Mouse (Mus musculus) neural tube, embryonic 15.5 days (tissue): ENCODE measurements around the gene C1qtnf12. TPM values are rescaled to one million over a fixed set of nuclear protein-coding genes. Genes with fewer than 3 reads are reported as not detected.
A peak's percentile ranks its signal among the peaks of the same experiment; 100 is the strongest.

Source experiments
- ATAC-seq: fragments of 200-750 bp; cut with Nextera tagmentation; 2 replicates; pipeline ENCODE4 v1.8.0; 2017; ENCODE audit warnings: mild to moderate bottlenecking, moderate TSS enrichment, moderate library complexity; ENCODE audit not compliant: low FRiP score
- H3K27ac ChIP-seq: fragments of 300-500 bp; sonication (generic); replicated peaks from 2 replicates; pipeline ENCODE4 v1.5.1; 2015; ENCODE audit warnings: mild to moderate bottlenecking, inconsistent platforms
- H3K27me3 ChIP-seq: fragments of 300-500 bp; sonication (generic); replicated peaks from 2 replicates; pipeline ENCODE4 v1.6.1; 2015; ENCODE audit warnings: inconsistent platforms
- H3K36me3 ChIP-seq: fragments of 300-500 bp; sonication (generic); 2 replicates; pipeline ENCODE4 v1.6.1; 2015; ENCODE audit warnings: inconsistent platforms
- H3K4me1 ChIP-seq: fragments of 300-500 bp; sonication (generic); 2 replicates; pipeline ENCODE4 v1.6.1; 2015; ENCODE audit warnings: inconsistent platforms
- H3K4me2 ChIP-seq: fragments of 300-500 bp; sonication (generic); 2 replicates; pipeline ENCODE4 v1.6.1; 2015; ENCODE audit warnings: inconsistent platforms, mild to moderate bottlenecking, moderate library complexity
- H3K4me3 ChIP-seq: fragments of 300-500 bp; sonication (generic); replicated peaks from 2 replicates; pipeline ENCODE4 v1.5.1; 2015; ENCODE audit warnings: mild to moderate bottlenecking, inconsistent platforms
- H3K9ac ChIP-seq: fragments of 300-500 bp; sonication (generic); replicated peaks from 2 replicates; pipeline ENCODE4 v1.6.1; 2015; ENCODE audit warnings: mild to moderate bottlenecking, inconsistent platforms
- H3K9me3 ChIP-seq: fragments of 300-500 bp; sonication (generic); replicated peaks from 2 replicates; pipeline ENCODE4 v1.6.1; 2016; ENCODE audit warnings: inconsistent platforms
- WGBS: fragments of 180-500 bp; shearing (Covaris S2); methylation state at CpG from one replicate; pipeline ENCODE4 v1.1.7; 2015; ENCODE audit warnings: mixed read lengths; 5-methylcytosine and 5-hydroxymethylcytosine counted together
- polyA plus RNA-seq: library from polyadenylated mRNA; unstranded; fragments of >200 nt; fragmentation: Nextera tagmentation; extraction: Ambion mirVana; gene quantifications from 2 replicates; pipeline ENCODE4 v1.2.1, GENCODE M21; 2015

Gene C1qtnf12
- 15.3 and 17.2 TPM in 2 replicates for polyA plus RNA-seq

DNA sequence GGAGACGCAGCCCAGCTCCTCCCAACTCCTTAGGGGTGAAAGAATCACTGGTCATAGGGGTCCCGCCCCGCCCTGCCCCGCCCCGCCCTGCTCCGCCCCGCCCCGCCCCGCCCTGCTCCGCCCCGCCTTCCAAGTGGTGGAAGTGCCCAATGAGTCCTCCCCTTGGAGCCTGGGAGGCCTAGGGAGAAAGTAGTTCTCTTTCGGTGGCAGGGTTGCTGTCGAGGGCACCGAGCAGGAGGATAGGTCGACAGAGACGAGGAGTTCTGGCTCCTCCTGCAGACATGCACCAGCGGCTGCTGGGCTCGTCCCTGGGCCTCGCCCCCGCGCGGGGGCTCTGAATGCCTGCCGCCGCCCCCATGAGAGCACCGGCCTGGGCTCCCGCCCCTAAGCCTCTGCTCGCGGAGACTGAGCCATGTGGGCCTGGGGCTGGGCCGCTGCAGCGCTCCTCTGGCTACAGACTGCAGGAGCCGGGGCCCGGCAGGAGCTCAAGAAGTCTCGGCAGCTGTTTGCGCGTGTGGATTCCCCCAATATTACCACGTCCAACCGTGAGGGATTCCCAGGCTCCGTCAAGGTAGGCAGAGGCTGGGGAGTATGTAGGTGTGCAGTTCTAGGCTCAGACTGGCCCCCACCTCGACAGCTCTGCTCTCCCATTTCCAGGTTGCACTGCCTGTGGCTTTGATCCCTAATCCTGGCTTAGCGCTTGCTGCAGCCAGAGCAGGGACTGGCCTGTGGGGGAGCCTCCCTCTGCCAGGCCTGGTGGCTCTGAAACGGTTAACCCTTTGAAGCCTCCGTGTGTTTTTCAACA lies at the start of gene C1qtnf12:
C1qtnf12 (plus strand) TSS at position 152 of the 805 bp plus-strand sequence.
- no peaks in the 10 kb centered on the region for H3K9me3 ChIP-seq
- peak within 1 kb of the TSS; percentile 42 for H3K4me3 ChIP-seq
- 1% methylated on average over 40 of the region's 42 CpGs for WGBS
- peak within 1 kb of the TSS; percentile 75 for H3K4me2 ChIP-seq
- H3K4me1 ChIP-seq, result peaks cover 15% of the 10 kb centered on the region
- peak within 1 kb of the TSS; percentile 57 for H3K9ac ChIP-seq
- no peaks in the 10 kb centered on the region for H3K27me3 ChIP-seq
- 0 out of 2 replicates have a peak within 1 kb of the TSS, but pooled peaks have one; percentile 41 for H3K27ac ChIP-seq
- peaks cover 38% of the 10 kb centered on the region for H3K36me3 ChIP-seq
- ATAC-seq, result no peak

DNA sequence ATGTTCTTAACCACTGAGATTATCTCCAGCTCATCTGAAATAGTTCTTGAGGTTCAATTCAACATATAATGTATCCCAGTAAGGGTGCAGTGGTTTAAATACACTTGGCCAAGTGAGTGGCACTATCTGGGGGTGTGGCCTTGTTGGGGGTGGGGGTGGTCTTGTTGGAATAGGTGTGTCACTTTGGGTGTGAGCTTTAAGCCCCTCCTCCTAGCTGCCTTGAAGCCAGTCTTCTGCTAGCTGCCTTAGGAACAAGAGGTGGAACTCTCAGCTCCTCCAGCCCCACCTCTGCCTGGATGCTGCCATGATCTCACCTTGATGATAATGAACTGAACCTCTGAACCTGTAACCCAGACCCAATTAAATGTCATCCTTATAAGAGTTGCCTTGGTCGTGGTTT lies 30.1 kb upstream of the C1qtnf12 start:
- Histone ChIP-seq H3K27ac (no peak overlapping the region), H3K27me3 (no peaks in the 10 kb centered on the region), H3K9ac (no peak overlapping the region), H3K4me3 (no peak overlapping the region), H3K4me1 (no peaks in the 10 kb centered on the region), H3K36me3 (no peaks in the 10 kb centered on the region), H3K9me3 (no peaks in the 10 kb centered on the region), H3K4me2 (no peak overlapping the region)
- WGBS, result 81% methylated on average over 1 of the region's 1 CpGs
- ATAC-seq, result no peak

- Histone ChIP-seq H3K36me3 (peaks cover 15% of the 10 kb centered on the region; the same call in 1 of the 2 replicates), H3K4me3 (peak overlapping the region; percentile 90), H3K9ac (peak overlapping the region; percentile 89), H3K27me3 (0 out of 2 replicates have a peak, but pooled peaks cover 6% of the 10 kb centered on the region), H3K9me3 (no peaks in the 10 kb centered on the region), H3K4me2 (peak overlapping the region; percentile 96), H3K27ac (peak overlapping the region; percentile 90), H3K4me1 (peaks cover 30% of the 10 kb centered on the region)
- ATAC-seq, result peak; percentile 60
- under 1% methylated on average over 17 of the region's 17 CpGs for WGBS
Observed at GRCm38 (mm10) chr4:155943049-155943452, 19.1 kb upstream of the C1qtnf12 start.

DNA sequence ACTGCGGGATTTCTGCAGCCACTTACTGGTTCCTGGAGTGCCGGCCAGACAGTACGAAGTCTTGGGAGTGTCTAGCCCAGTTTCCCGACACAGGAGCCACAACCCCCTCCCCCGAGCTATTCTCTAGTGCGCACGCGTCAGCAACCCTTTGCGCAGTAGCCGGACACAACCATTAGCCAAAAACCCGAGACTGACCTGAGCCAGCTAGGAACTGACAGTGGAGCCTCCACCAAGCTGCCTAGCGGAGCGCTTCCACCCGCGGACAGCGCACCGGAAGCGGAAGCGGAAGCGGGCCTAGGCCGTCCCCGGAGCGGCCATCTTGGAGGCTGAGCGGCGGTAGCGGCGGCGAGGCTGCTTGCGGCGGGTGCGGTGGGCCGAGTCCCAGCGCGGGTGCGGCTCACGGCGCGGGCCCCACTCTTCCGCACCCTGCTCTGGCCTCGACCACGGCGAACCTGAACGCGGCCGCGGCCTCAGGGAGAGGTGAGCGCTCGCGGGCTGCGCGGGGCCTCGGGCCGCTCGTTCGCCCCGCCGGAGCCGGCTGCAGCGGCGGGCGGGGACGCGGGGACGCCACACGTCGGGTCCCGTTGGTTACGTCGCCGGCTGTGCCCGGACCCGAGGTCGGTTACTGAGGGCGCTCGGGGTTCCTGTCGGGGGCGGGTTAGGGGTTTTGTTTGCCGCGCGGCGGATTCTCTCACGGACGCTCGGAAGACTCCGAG lies 18.4 kb upstream of the C1qtnf12 start, which contains the start of gene Ube2j2:
Ube2j2 (plus strand) TSS at position 298 of the 716 bp plus-strand sequence.
- Histone ChIP-seq H3K27ac (peak within 1 kb of the TSS; percentile 90), H3K9me3 (no peaks in the 10 kb centered on the region), H3K4me2 (peak within 1 kb of the TSS; percentile 96), H3K36me3 (peaks cover 20% of the 10 kb centered on the region), H3K27me3 (0 out of 2 replicates have a peak, but pooled peaks cover 6% of the 10 kb centered on the region), H3K9ac (peak within 1 kb of the TSS; percentile 89), H3K4me1 (peaks cover 30% of the 10 kb centered on the region), H3K4me3 (peak within 1 kb of the TSS; percentile 90)
- WGBS, result under 1% methylated on average over 83 of the region's 85 CpGs
- peak; percentile 97 for ATAC-seq

DNA sequence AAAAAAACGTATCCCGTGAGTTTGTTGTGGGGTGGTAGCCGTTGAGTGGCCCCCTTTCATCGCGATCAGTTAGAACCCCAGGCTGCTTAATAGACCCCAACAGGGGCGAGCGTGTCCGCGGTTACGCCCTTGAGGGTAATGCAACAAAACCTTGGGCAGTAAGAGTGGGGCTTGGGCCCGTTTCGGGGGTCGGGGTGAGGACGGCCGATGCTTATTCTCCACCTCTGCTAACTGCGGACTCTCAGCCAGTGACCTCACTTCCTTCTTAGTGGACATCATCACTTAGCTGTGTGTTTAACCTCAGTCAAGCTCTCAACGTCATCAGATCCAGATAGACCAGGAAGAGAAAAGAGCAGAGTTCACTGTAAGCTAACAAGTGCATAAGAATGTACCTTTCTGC lies 17.8 kb upstream of the C1qtnf12 start:
- Histone ChIP-seq H3K27ac (peak overlapping the region; percentile 90), H3K9me3 (no peaks in the 10 kb centered on the region), H3K36me3 (peaks cover 25% of the 10 kb centered on the region), H3K4me2 (peak overlapping the region; percentile 96), H3K4me1 (peaks cover 30% of the 10 kb centered on the region), H3K4me3 (peak overlapping the region; percentile 90), H3K9ac (peak overlapping the region; percentile 89), H3K27me3 (0 out of 2 replicates have a peak, but pooled peaks cover 6% of the 10 kb centered on the region)
- under 1% methylated on average over 17 of the region's 17 CpGs for WGBS
- peak; percentile 9 for ATAC-seq

GRCm38 (mm10) chr4:155947094-155947493 lies 15.0 kb upstream of the C1qtnf12 start:
- Histone ChIP-seq H3K36me3 (peaks cover 52% of the 10 kb centered on the region), H3K9me3 (no peaks in the 10 kb centered on the region), H3K4me2 (no peak overlapping the region), H3K27ac (no peak overlapping the region), H3K27me3 (no peaks in the 10 kb centered on the region), H3K4me1 (peaks cover 30% of the 10 kb centered on the region), H3K4me3 (no peak overlapping the region), H3K9ac (no peak overlapping the region)
- ATAC-seq, result no peak

DNA sequence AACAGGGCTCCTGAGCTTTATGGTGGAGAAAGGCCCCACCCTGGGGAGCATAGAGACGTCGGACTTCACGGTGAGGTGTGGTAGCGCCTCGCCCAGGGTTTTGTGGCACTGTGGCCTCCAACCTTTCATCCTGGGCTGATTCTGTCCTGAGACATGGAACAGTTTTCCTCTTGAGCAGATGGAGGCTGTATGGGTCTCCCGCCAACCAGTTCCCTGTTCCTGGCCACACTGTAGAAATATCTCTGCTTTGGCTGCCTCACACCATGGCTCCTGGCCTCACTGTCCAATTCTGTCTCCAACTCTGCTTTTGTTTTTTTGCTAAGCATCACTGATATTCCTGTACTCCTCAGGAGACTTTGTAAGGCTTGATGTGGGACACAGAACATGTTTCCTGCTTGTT lies 6.6 kb upstream of the C1qtnf12 start:
- Histone ChIP-seq H3K27ac (no peak overlapping the region), H3K36me3 (peaks cover 70% of the 10 kb centered on the region), H3K9me3 (no peaks in the 10 kb centered on the region), H3K9ac (no peak overlapping the region), H3K4me1 (no peaks in the 10 kb centered on the region), H3K27me3 (no peaks in the 10 kb centered on the region), H3K4me3 (no peak overlapping the region), H3K4me2 (no peak overlapping the region)
- no peak for ATAC-seq
- WGBS, result 94% methylated on average over 6 of the region's 6 CpGs

- Histone ChIP-seq H3K4me3 (no peak overlapping the region), H3K27me3 (no peaks in the 10 kb centered on the region), H3K27ac (no peak overlapping the region), H3K9ac (no peak overlapping the region), H3K36me3 (peaks cover 37% of the 10 kb centered on the region), H3K4me2 (no peak overlapping the region), H3K4me1 (peaks cover 15% of the 10 kb centered on the region), H3K9me3 (no peaks in the 10 kb centered on the region)
- ATAC-seq, result peak; percentile 66; the same call in 1 of the 2 replicates
- WGBS, result 9% methylated on average over 5 of the region's 5 CpGs
Observed at GRCm38 (mm10) chr4:155959275-155959674, 2.8 kb upstream of the C1qtnf12 start.

DNA sequence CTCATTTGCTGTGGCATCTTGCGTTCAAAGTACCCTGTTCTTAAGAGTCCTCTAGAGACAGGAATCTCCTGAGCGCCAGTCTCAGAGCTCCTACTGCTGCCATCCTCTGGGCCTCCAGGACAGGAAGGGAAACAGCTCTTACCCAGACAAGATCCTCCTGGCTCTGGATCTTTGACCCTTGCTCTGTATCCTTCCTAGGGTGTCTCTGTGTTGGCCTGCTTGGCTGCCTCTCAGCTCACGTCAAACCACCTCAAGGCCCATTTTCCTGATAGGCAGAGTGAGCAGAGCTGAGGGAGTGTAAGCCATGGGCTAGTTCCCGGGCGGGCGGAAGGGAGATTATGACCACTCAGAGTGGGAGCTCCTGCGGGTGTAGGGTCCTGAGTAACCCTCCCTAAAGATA lies 988 bp downstream of the C1qtnf12 start:
- no peak overlapping the region for H3K27ac ChIP-seq
- H3K27me3 ChIP-seq, result no peaks in the 10 kb centered on the region
- no peaks in the 10 kb centered on the region for H3K9me3 ChIP-seq
- peaks cover 30% of the 10 kb centered on the region for H3K36me3 ChIP-seq
- ATAC-seq, result no peak
- H3K4me1 ChIP-seq, result peaks cover 15% of the 10 kb centered on the region
- peak overlapping the region; percentile 75 for H3K4me2 ChIP-seq
- H3K9ac ChIP-seq, result peak overlapping the region; percentile 57; the same call in 1 of the 2 replicates
- peak overlapping the region; percentile 42; the same call in 1 of the 2 replicates for H3K4me3 ChIP-seq
- WGBS, result 71% methylated on average over 7 of the region's 7 CpGs

DNA sequence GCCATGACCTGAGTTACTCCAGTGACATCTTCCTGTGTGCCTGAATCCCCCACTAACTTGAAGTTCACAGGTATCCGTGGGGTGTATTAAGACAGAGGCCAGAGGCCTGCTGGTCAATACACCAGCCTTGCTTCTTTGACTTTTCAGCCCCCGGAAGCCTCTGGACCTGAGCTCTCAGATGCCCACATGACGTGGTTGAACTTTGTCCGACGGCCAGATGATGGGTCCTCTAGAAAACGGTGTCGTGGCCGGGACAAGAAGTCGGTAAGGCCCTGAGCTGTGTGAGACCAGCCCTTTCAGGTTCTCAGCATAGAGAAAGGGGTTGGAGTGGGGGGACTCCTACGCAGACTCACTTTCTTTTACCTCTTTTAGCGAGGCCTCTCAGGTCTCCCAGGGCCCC lies 2.3 kb downstream of the C1qtnf12 start:
- Histone ChIP-seq H3K4me2 (no peak overlapping the region), H3K27me3 (no peaks in the 10 kb centered on the region), H3K9ac (no peak overlapping the region), H3K36me3 (peaks cover 23% of the 10 kb centered on the region), H3K4me1 (peaks cover 15% of the 10 kb centered on the region), H3K9me3 (no peaks in the 10 kb centered on the region), H3K4me3 (no peak overlapping the region), H3K27ac (no peak overlapping the region)
- ATAC-seq, result no peak
- 95% methylated on average over 11 of the region's 11 CpGs for WGBS

DNA sequence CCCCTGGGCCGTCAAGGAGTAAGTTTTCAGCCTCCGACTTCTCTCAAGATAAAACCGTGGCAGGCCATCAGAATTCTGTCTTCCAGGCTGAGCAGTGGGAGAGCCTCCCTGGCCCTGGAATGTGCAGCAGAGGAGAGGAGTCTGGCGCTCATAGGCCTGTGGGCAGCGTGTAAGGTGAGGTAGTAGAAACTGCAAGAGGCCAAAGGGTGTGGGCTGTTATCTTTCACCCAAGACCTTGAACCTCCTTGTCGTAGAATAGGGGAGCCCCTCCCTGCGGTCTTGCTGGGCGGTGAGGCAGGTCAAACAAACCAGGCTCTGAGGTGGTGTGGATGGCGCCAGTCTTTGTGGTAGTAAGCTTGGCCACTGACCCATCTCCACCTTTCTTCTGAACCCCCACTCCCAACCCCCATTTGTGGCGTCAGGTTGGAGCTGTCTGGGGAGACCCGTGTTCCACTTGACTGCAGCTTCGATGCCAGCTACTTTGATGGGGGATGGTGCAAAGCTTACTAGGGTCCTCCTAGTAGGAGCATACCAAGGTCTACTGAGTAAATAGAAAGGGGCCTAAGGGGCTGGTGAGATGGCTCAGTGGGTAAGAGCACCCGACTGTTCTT lies 7.0 kb downstream of the C1qtnf12 start:
- Histone ChIP-seq H3K27me3 (no peaks in the 10 kb centered on the region), H3K36me3 (peaks cover 23% of the 10 kb centered on the region), H3K9me3 (no peaks in the 10 kb centered on the region), H3K9ac (no peak overlapping the region), H3K27ac (no peak overlapping the region), H3K4me3 (no peak overlapping the region), H3K4me1 (no peaks in the 10 kb centered on the region), H3K4me2 (no peak overlapping the region)
- ATAC-seq, result no peak
- 85% methylated on average over 13 of the region's 13 CpGs for WGBS
